9 mouse cellular contexts compared by ENCODE assay signal in the genomic region with DNA sequence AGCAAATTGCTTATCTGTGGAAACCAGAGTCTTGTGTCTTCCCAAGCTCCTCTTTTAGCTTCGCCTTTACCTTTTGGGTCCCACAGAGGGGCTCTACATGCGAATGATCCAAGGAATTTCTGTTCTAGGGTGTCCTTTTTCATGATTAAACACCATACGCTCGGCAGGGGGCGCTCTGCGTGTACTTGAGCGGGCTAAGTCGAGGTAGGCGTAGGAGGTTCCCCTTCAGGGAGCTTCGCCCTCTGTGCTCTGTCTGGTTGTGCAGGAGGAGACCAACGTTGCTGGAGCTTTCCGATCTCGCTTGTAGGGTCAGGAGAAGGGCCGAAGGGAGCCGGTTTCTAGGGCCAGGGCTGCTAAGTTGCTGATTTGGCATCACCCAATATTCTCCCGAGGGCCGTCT.
DNase-seq lines count a peak whose midpoint lies in the region; ATAC-seq lines count a peak whose summit lies in the region.
"Had no signal": no experiment of that assay in that cellular context is flagged by ENCODE, and none has a peak within 500 bp of the region (broad histone marks: within the 10 kb centered on the region; RNA-seq: fewer than 3 reads in every experiment).

No protein-coding gene starts in this region.

- H3K4me2 ChIP-seq in hindbrain, embryonic 12.5 days (replicated peaks): no peak overlapping the region

- no peak for ATAC-seq in CD4-positive, CD25-positive, alpha-beta regulatory T cell, adult 4 months
- peak; percentile 40; the same call in 1 of the 2 replicates for ATAC-seq in hindbrain, embryonic 12.5 days (ENCODE audit: low FRiP score)

- H3K4me3 ChIP-seq in hindbrain, embryonic 12.5 days: no peak overlapping the region
- H3K4me3 ChIP-seq: megakaryocyte, embryonic 14.5 days had no signal

- WGBS in hindbrain, embryonic 12.5 days: 15% methylated on average over 17 of the region's 17 CpGs

- no peak overlapping the region for H3K9ac ChIP-seq in hindbrain, embryonic 12.5 days

- H3K9me3 ChIP-seq in hindbrain, embryonic 12.5 days (replicated peaks): no peaks in the 10 kb centered on the region
- H3K9me3 ChIP-seq: megakaryocyte, embryonic 14.5 days had no signal

- H3K4me1 ChIP-seq in hindbrain, embryonic 12.5 days: peaks cover 8% of the 10 kb centered on the region
- H3K4me1 ChIP-seq: megakaryocyte, embryonic 14.5 days had no signal

- peak; percentile 33 for DNase-seq in CD4-positive, CD25-positive, alpha-beta regulatory T cell, adult 2 months (ENCODE audit: low read depth, low spot score)
- peak; percentile 44 for DNase-seq in cerebellum, adult 8-10 months
- peak; percentile 66 for DNase-seq in forelimb bud, embryonic 11.5 days (ENCODE audit: low read depth, low spot score)
- DNase-seq in layer of hippocampus, postnatal 10 days (ENCODE audit: low spot score in 2 of 2): peak; percentile 78 to 84
- peak; percentile 55 to 66 for DNase-seq in lung, postnatal 4 days
- peak; percentile 25 for DNase-seq in splenic B cell, adult 2 months (ENCODE audit: low read depth, low spot score)

- no peak overlapping the region for H3K27ac ChIP-seq in hindbrain, embryonic 12.5 days

- H3K36me3 ChIP-seq in hindbrain, embryonic 12.5 days: no peaks in the 10 kb centered on the region
- no peaks in the 10 kb centered on the region for H3K36me3 ChIP-seq in splenic B cell, adult 2 months (ENCODE audit: control insufficient read depth, insufficient read depth, low read length, poor library complexity, severe bottlenecking)

- H3K27me3 ChIP-seq in hindbrain, embryonic 12.5 days: peaks cover 20% of the 10 kb centered on the region
- no peaks in the 10 kb centered on the region for H3K27me3 ChIP-seq in splenic B cell, adult 2 months (ENCODE audit: control insufficient read depth, insufficient read depth, low read length, poor library complexity, severe bottlenecking)

Comparison
In these comparisons a context has a peak if more than half of its experiments do, and no peak if none do; other contexts are left out.
1. DNase-seq: peak in every context shown above with its lines; median percentile 81 in layer of hippocampus, postnatal 10 days; 66 in forelimb bud, embryonic 11.5 days; 60 in lung, postnatal 4 days; 44 in cerebellum, adult 8-10 months; 33 in CD4-positive, CD25-positive, alpha-beta regulatory T cell, adult 2 months; 25 in splenic B cell, adult 2 months.